Mouse (Mus musculus) gonadal fat pad, adult 2 months (tissue): ENCODE data around the gene St6gal1. TPM values are rescaled to one million over a fixed set of nuclear protein-coding genes. Genes with fewer than 3 reads are reported as not detected.

Experiments
- DNase-seq: peaks from one replicate; pipeline ENCODE4 v3.0.0-alpha.2; 2012; ENCODE audit warnings: low read depth
- polyA plus RNA-seq: library from polyadenylated mRNA; depleted of rRNA; stranded (reverse); fragments of >200 nt; gene quantifications from 2 replicates; pipeline ENCODE4 v1.2.3, GENCODE M21; 2012

The St6gal1 gene
- polyA plus RNA-seq, 1 experiment = 119 TPM

- DNase-seq = no peak
Measured at GRCm38 (mm10) chr16:23251445-23251773, 26.9 kb downstream of the St6gal1 start.

- DNase-seq = no peak
Measured at GRCm38 (mm10) chr16:23253620-23254019, 29.1 kb downstream of the St6gal1 start.

- DNase-seq = no peak
Measured at GRCm38 (mm10) chr16:23254062-23254461, 29.5 kb downstream of the St6gal1 start.

GRCm38 (mm10) chr16:23256638-23257037 lies 32.1 kb downstream of the St6gal1 start:
- no peak for DNase-seq

- no peak for DNase-seq
Measured at GRCm38 (mm10) chr16:23258429-23258822, 33.9 kb downstream of the St6gal1 start.

- no peak for DNase-seq
Measured at GRCm38 (mm10) chr16:23258823-23259457, 34.4 kb downstream of the St6gal1 start.

GRCm38 (mm10) chr16:23259580-23259979 lies 35.0 kb downstream of the St6gal1 start:
- DNase-seq = no peak

GRCm38 (mm10) chr16:23262131-23262768 lies 37.7 kb downstream of the St6gal1 start:
- no peak for DNase-seq

- no peak for DNase-seq
Measured at GRCm38 (mm10) chr16:23262846-23263245, 38.3 kb downstream of the St6gal1 start.

- DNase-seq = no peak
Measured at GRCm38 (mm10) chr16:23264999-23265398, 40.5 kb downstream of the St6gal1 start.

- no peak for DNase-seq
Measured at GRCm38 (mm10) chr16:23265481-23265880, 40.9 kb downstream of the St6gal1 start.

GRCm38 (mm10) chr16:23266293-23266692 lies 41.8 kb downstream of the St6gal1 start:
- DNase-seq = no peak

- DNase-seq = no peak
Measured at GRCm38 (mm10) chr16:23266896-23267295, 42.4 kb downstream of the St6gal1 start.

GRCm38 (mm10) chr16:23268231-23268630 lies 43.7 kb downstream of the St6gal1 start:
- DNase-seq = no peak

- no peak for DNase-seq
Measured at GRCm38 (mm10) chr16:23269056-23269983, 44.8 kb downstream of the St6gal1 start.

GRCm38 (mm10) chr16:23269984-23270912 lies 45.7 kb downstream of the St6gal1 start:
- no peak for DNase-seq

GRCm38 (mm10) chr16:23270913-23271253 lies 46.3 kb downstream of the St6gal1 start:
- DNase-seq = no peak

- no peak for DNase-seq
Measured at GRCm38 (mm10) chr16:23271746-23272520, 47.4 kb downstream of the St6gal1 start.

GRCm38 (mm10) chr16:23272521-23273230 lies 48.1 kb downstream of the St6gal1 start:
- DNase-seq = no peak

- DNase-seq = no peak
Measured at GRCm38 (mm10) chr16:23274005-23274404, 49.5 kb downstream of the St6gal1 start.
